Mouse (Mus musculus) kidney, adult 8-10 months (tissue): ENCODE measurements around the gene Fgfr2.

Experiments used
- DNase-seq, 2 experiments: peaks; one replicate each; pipeline ENCODE4 v3.0.0; 2022

Fgfr2 gene

DNA sequence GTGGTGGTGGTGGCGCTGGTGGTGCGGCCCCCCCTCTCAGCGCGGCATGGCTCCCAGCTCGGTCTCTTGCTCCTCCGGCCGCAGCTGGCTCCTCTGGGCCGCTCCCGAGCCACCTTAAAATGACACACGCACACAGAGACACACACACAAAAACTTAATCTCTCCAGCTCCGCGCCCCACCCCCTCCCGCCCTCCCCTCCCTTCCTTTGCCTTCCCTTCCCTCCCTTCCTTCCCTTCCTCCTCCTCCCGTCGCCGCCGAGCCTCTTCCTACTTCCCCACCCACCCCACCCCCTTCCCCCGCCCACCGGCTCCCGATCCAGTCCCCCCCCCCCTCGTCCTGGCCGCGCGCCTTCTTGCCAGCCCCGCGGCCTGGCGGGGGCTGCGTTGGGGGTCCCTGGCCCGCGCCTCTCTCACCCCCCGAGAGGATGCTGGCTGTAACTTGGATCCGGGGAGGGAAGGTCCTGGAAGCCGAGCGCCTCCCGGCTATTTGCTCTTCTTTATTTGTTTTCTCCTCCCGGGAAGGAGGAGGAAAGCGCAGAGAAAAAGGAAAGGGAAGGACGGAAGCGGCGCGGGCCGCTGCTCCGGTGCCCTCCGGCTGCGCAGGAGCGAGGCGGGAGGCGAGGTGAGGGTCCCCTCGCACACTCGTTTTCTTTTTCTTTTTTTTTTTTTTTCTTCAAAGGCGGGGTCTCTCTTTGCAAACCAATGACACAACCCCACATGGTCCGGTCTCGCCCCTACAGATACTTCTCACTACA, at the start of gene Fgfr2:
Gene Fgfr2, minus strand, starts transcription at position 107 of the 755 bp plus-strand sequence.
- DNase-seq, result peak; percentile 58 to 62

DNA sequence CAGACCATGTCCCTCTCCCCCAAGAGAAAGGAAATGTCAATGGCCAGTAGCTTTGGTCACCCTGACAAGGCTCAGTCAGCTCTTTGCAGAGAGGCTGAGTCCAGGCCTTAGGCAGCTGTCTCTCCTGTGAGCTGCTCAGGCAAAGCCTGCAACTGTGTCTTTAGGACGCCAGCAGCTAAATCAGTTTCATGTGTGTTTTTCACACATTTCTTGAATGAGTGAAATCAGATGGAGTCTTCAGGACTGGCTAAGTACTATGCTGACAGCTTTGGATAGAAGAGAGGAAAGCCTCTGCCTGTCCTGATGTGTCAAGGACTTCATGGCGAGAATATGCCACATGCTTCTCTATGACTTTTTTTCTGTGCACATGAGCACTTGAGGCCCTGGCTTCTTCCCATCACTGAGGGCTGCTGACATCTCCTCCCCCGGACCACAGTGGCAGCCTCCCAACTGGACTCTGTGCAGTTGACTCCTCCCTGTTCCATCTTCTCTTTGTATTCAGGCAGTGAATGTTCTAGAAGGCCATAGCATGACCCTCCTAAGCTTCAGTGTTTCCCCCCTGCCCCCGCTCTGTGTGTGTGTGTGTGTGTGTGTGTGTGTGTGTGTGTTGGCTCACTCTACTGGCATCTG, 48.4 kb upstream of the Fgfr2 start:
- peak in 1 of 2 experiments; percentile 15 for DNase-seq

DNA sequence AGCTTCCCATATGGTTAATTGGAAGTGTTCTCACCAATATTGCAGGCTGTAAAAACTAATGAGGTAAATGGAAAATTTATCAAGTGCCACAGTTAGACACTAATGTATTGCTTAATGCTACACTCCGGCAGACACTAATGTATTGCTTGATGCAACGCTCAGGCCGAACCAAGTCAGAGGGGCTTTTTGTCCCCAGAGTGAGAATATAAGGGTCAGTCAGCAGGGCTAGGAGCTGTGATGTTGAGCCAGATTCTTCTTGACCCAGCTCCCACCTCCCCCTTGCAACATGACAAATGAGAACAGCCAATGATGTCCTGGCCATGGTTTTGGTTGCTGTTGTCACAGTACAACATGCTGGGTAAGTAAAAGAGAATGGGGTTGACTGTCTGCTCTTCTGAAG, 45.8 kb upstream of the Fgfr2 start:
- DNase-seq, result no peak

DNA sequence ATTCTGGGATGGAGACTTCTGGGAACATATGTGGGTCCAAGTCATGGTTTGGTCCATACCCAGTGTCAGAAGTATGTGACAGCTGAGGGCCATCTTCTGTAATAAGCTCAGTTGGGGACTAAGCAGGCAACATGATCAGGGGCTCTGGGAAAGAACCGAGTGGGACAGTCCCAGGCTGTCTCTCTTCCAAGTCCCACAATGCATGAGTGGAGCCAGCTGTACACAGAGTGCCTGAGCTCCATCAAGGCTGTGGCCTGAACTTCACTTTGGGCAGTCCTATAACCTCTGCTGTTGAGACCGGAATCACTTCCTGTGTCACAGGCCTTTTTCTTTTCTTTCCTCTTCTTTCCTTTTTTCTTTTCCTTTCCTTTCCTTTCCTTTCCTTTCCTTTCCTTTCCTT, 44.8 kb upstream of the Fgfr2 start:
- DNase-seq, result no peak

DNA sequence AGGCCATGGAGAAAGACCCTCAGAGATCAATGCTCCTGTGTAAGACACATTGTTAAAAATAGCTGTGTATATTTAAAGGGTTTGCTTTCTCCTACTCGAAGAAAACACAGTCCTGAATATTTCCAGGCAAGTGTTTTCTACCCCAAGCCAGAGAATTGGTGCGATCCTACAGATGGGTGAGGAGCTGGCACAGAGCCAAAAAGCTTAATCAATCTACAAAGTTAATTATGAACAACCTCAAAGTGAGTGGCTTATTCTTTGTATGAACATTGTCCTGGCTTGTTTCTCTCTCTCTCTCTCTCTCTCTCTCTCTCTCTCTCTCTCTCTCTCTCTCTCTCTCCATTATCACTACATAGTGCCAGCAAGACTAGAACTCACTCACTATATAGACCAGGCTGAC, 41.6 kb upstream of the Fgfr2 start:
- DNase-seq, result peak in 1 of 2 experiments; percentile 23

DNA sequence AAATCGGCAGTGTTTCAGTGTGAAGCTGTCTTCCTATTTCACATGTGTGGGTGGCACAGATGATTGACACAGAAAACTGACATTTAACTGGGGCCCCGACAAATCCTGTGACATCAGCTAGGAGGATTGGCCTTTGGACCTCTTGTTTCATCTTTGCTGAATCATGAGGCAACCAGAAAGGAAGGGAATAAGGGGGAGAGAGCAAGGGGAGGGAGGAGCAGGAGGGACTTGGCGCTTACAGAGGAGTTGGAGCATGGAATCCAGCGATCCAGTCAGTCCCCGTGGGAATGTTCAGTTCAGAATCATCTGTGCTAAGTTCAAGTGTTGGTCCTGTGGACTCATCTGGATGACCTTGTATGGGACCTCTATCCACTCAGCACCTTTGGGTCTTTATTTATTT, 39.9 kb upstream of the Fgfr2 start:
- DNase-seq, result peak; percentile 45 to 60

DNA sequence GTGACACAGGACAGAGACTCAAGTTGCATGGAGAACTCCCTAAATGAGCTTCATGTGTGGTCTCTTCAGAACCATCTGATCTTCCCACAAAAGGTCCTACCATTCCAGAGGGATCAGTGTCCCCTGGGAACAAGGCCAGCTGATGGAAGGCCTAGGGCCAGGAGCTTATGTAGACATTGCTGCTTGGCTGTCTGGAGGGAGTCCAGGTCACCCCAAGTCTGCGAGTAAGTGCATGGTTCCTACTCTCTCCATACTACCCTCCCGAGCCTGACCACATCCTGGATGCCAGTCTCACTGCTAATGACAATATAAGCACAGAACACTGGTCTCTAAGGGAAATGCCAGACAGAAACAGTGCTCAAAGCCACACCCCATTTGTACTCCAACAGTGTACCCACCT, 39.0 kb upstream of the Fgfr2 start:
- DNase-seq, result no peak

DNA sequence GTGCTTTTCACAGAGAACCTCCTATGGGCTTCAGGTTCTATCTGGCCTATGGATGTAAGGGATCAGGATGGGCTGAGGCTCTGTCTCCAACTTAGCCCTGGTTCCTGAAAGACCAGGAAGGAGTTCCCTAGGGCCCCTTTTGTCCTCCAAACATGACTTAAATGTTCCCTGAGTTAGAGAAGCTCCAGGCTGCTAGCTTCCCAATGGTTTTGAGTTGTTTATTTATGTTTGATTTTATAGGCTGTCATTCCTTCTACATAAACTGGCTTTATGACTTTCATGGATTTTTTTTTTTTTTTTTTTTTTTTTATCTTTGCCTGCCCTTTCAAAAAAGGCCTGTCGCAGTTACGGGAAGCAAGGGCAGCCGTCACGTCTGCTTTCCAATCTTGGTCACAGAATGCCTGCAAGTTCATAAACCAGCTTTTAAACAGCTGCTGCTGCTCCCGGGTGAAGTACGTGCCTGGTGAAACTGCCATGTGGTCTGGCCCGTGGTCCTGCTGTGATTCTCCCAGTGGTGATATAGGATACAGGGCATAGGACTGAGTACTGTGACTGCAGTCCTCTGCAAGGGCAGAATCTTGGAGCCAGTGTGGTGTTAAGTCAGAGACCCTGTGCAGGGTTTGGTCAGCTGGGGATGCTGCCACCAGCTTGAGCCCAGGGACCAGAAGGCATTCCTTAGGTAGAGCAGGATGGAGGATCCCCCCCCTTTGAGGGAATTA, 38.4 kb upstream of the Fgfr2 start:
- no peak for DNase-seq

DNA sequence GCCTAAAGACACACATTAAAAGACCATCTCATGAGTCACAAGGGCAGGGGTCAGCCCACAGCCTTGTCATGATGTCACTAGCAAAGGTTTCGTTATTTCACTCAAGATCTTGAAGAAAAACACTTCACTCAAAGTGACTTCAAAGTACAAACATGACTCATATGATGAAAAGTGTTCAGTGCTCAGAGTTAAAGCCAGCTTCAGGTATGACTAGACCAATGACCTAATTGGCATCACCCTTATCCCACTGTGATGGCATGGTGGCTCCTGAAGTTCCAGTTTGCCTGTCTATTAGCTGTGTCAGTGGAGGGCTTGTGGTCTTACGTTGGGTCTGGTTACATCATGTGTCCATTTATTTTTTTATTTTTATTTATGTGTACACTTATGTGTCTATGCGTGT, 36.4 kb upstream of the Fgfr2 start:
- DNase-seq, result no peak

DNA sequence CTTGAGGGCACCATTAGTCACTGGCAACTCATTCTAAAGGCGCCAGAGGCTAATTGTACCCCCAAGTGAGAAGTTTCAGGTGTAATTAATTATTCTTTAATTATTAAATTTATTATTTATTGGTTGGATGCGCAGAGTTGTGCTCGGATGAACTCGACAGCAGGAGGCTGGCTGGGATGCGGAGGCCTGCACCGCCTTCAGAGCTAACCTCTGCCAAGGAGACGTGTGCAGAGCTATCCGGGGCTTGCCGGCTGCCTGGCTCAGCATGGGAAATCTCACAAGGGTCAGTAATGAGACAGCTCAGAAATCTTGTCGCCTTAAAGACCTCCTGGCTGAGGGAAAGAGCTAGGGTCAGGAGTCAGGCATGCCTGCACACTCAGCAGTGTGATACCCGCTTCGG, 32.5 kb upstream of the Fgfr2 start:
- no peak for DNase-seq

DNA sequence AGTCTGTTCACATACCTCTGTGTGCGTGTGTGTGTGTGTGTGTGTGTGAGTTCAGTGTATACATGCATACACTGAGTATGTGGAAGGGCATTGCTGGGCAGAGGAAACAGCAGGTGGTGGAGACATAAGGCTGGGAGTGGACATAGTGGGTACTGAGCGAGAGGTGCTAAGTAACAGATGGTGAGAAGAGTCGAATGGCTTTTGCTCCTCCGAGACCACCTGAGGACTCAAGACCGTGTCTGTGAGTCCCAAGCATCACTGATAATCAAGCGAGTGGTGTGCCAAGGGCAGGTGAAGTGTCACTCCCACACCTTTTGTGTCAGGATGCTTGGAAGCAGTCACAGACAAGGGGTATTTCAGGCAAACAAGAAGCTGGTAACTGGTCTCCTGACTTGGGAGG, 31.7 kb upstream of the Fgfr2 start:
- DNase-seq, result no peak

DNA sequence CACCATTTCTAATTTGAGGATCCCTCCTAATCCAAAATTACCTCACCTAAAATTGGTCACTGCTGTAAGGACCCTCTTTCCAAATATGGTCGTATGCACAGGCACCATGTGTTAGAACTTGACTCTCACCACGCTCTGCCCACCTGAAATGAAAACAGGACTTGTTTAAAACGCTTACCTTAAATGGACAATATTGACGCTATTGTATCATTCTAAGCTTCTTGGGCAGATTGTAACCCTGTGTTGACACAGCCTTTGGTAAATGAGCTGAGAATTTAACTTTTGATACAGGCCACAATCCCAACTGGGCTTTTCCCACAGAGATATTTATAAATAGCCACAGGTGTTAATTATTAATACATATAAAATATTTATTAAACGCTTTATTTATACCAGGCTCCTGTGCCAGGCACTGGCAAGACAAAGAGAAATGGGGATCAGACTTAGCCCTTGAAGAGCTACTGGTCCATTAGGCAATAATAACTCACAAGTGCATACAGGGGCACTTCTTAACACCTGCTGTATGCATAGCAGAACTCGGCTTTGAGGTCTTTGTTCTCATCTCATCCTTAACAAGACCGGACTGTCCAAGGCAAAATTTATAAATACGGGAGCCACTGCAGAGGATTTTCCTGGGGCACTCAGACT, 16.7 kb upstream of the Fgfr2 start:
- no peak for DNase-seq

DNA sequence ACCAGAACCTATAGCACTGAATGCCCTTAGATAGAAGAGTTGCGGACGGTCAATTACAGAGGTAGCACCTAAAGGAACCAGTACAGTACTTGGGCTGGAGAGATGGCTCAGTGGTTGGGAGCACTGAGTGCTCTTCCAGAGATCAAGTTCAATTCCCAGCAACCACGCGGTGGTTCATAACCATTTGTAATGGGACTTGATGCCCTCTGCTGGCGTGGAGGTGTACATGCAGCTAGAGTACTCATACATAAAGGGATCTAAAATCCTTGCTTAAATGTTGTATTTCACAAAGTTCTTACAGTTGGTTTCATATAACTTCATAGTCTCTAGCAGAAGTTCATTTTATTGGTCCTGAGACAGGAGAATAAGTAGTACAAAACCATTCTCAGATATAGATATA, 10.4 kb upstream of the Fgfr2 start:
- DNase-seq, result no peak

DNA sequence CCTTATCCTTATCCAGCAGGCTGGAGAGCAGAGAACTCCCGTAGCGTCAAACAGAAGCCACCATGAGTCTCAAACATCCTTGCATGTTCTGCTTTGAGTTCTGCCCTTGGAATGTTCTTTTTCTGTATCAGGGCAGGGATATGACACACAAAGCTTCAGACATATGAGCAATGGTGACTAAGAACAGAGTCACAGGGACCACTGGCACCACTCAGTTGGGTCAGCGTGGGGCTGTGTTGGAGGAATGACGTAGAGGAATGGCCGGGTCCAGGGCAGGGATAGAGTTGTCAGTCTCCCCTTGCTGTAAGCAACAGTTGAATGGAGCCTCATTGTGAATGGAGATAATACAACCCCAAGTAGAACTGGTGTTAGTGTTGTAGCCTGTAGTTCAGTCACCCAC, 9.6 kb upstream of the Fgfr2 start:
- DNase-seq, result no peak

DNA sequence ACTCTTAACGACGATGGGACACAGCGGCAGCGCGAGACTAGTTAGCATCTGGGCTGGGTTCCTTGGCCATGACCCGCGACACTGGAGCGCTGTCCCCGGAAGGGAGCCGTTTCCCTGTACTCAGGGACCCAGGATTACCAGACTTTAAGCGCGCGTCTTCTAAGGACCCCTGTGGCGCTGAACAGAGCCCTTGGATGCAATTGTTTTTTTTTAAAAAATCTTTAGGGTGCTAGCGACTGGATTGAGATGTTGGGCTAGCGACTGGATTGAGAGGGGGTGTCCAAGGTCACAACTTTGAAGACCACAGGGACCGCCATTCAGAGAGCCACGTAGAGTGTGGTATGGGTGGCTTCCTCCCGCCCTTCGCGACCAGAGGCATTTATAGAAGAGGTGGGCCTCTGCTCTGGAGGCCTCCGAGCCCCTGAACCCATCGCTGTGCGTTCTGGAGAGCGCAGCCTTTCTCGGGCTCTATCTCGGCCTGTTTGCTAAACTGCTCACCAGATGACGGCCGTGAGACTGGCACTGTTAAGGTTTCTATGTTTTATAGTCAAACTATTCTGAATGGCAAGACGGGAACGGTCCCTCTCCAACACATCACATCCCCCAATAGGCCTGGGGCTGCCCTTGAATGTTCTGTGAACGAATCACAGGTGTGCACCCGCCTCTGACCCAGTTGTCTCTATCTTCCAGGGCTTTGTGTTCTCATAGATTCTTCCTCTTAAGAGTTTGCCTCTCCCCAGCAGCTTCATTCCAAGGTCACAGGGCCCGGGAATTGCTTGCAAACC, 1.7 kb upstream of the Fgfr2 start:
- no peak for DNase-seq

DNA sequence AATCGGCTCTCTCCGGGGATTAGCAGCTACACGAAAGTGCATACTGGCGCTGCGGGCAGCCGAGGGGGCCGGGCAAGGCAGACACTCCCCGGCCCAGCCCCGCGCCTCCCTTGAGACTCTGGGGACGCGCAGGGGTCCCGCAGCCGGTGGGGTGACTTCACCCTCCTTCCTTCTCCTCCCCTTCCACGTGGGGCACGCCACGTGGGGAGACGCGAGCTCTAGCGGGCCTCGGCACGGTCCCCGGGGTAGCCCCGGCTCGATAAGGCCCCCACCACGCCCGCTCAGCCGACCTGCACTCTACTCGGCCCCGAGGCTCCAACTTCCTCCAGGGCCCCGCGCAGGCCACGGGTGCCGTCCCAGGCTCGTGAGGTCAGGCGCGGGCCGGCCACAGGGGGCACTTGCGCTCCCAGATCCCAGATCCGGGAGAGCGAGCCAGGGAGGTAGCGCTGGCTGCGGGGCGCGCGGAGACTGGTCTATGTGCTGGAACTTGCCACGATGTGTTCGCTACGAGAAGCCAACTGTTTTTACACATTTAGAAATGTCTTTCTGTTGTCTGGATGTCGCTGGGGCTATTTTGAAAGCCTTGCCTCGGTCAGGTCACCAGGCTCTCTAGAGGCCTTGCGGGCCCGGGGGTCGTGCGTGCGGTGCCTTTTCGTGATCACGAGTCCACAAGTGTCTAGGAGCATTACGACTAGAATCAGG, 1.0 kb upstream of the Fgfr2 start, which contains the start of gene Ctbp2:
Gene Ctbp2, minus strand, starts transcription at position 356 of the 702 bp plus-strand sequence.
- DNase-seq, result peak; percentile 79 to 85

DNA sequence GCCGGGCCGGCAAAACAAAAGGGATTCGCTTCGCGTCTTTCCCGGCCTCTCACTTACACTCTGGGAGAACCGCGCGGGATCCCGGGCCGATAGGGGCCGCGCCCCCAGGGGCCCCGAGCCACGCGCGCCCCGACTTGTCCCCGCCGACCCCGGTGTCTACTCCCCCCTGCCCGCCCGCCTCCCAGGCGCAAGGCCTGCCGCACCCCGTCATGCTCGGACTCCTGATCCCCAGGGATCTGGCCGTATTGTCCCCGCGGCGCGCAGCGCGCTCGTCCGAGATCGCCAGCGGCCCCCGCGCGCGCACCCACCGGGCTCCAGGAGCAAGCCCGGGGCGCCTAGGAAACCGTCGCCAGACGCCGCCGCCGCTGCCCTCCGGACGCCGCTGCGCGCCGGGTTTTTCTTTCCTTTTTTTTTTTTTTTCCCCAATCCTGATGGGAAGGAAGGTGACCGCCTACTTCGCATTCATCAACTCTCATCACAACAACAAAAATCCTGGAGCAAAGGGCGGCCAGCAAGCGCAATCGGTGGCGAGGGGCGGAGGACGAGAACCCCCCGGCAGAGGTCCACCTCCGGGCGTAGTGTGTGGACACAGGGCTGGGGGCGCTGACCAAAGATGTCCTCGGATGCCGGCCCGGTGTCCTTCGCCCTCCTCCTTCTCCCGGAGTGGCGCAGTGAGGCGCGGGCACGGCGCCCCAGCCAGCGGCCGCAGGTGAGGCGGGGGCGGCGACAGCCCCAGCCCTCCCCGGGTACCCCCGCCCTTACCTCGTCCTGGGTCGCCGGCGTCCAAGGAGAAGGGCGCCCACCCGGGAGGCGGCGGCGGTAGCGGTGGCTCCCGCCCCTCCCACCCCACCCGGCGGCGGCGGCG, 539 bp downstream of the Fgfr2 start:
- DNase-seq, result peak; percentile 46 to 50

DNA sequence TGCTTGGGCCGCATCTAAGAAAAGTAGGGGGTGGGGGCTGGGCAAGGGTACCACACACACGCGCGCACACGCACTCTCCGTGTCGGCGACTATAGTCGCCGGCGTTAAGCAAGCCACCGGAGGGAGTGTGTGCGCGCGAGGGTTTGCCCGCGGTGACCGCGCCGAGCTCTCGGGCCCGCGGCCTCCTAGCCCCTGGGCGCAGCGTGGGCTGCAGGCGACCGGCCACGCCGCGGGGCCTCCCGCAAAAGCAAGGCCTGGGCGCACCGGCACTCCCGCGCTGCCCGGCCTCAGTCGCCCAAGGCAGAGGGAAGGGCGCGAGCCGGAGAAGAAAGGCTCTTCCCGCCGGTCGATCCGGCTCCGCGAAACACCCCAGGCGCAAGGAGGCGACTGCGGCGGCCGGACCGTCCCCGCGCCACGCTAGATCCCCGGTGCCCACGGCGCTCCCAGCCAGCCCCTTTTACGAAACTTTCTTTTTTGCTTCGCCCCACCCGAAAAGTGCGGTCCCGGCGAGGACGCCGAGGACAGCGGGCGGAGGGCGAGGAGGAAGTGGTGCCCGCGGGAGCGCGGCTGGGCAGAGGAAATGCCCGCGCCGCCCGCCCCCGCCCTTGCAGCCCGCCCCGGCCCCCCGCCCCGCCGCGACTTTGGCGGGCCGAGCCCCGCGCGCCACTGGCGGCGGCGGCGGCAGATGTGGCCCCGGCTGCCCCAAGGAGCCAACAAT, 1.3 kb downstream of the Fgfr2 start:
- no peak for DNase-seq

DNA sequence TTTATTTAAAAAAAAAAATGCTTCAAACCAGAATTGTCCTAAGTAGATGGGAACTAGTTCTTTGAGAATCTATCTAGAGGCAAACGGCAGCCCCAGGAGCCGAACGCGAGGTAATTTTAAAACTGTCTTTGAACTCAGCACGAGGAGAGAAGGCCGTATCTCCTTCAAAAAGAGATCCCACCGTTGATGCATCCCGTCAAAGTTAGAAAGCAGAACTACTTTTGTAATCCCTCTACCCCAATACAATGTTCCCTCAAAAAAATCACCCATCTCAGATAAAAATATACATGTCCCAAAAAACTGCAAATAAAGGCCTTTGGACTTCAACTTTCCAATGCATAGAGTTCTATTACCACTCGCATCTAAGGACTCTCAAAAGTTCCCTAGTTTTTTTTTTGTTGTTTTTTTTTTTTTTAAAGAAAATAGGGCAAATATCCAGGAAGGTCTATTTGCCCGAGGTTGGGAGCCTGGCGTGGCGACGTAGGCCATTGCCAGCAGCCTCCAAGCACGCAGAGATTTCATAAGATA, 2.0 kb downstream of the Fgfr2 start:
- no peak for DNase-seq

DNA sequence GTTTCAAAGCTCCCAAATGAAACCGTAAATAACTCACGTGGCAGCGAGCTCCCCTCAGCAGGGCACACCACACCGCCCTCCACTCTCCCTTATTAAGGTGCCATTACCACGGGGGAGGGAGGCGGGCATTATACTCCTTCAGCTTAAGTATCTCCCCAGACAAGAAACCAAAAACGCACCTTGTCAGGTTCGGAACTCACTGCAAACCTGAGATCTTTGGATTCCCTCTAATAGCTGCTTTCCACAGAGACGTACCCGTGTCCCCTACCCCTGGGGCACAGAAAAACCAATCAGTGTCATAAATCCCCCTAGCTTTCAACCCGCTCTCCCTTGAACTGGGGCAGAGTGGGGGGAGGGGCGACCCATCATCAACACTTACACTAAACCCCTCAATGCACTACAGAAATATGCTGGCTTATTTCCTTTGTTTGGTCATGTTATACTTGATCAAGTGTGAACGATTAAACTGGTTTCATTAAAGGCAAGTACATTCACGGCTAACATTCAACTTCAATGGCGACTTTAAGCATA, 2.9 kb downstream of the Fgfr2 start:
- DNase-seq, result no peak
